Mouse (Mus musculus): ENCODE results near the gene Mrpl47.

DNA sequence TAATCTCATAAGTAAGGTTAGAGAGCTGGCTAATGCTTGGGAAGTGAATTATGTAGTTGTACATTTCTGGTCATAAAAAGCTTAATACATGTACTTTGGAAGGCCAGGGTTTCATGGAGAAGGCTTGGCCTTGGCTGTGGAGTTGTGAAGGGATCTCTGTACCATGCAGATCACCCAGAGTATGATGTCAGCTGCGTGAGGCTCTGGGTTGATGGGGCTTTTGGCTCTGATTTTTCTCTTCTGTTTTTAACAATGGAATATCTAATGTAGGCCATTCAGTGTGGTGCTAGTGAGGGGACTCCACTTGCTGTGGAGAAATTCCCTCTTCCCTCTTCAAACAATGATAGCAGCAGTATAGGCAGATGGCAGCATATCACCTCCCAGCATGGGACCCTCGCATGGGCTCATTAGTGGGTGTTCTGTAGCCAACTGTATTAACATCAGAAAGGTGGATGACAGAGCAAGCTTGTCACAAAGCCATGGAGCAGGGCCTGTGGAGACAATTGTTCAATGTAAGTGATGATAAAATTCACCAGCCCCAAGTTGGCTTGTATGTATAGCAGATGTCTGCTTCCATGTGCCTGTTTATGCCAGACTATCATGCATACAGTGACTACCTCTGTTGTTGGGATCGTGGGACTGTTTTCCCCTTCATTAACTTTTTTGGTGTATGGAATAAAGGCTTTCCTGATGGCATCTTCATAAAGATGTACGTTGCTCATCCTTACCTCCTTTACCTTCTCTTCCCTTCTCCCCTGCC, 12.6 kb upstream of the Mrpl47 start:
- TF ChIP-seq EP300 (IDR thresholded peaks at IDR 0.05), result no peak
- no peak for TF ChIP-seq CTCF (IDR thresholded peaks at IDR 0.05)
